Mouse (Mus musculus) skeletal muscle tissue, adult 2 months (tissue): ENCODE results near the gene Raph1.
"Not testable (repeated sequence)": the region's sequence is repeated elsewhere in the genome, so short reads cannot be mapped to it uniquely, and the experiment has no call there.

Source experiments
- DNase-seq: peaks from one replicate; pipeline ENCODE4 v3.0.0-alpha.2; 2012; ENCODE audit warnings: low read depth, low spot score

Raph1 gene

DNA sequence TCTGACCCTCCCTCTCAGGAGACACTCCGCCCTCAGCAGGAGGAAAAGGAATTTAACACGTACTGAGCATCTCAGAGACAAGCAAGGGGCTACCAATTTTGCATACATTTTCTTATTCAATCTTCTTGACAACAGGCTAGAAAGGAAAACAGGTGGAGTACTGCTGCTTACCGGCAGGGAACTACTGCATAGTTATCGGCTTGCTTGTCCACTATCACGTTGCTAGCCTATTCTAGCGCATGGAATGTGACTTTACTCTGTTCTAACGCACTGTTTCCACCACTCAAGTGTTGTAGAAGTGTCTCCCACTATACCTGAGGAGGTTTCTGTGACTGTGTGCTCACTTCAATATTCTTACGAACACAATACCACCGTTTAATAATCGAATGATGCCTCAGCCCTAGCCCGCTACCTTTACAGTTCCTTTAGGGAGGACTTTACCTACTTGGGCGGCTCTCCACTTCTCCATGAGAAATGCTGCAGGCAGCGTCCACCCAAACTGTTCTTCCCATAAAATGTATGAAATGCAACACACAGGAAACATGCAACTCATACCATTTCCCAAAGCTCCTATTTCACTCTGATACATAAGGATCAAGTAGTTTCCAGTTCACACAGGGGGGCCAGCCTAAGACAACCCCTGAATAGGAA is 1.5 kb downstream of the Raph1 start:
- DNase-seq, result no peak

DNA sequence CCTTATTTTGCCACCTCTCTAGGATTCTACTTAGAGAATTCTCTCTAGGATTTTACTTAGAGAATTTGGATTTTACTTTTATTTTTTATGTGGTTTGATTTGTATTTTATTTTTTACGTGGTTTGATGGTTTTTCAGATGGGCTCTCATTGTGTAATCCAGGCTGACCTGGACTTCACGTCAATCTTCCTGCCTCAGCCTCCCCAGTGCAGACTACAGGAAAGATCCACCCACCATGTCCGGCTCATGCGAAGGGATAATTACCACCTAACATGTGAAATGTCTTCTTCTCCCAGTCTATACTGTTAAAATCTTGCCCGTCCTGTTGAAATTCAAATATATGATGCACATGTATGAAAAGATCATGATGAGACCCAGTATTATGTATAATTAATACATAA is 2.2 kb downstream of the Raph1 start:
- no peak for DNase-seq

- DNase-seq, result no peak
These were observed 3.9 kb downstream of the Raph1 start for GRCm38 (mm10) chr1:60563021-60563420.

GRCm38 (mm10) chr1:60543681-60544080 is 23.2 kb downstream of the Raph1 start:
- no peak for DNase-seq

DNA sequence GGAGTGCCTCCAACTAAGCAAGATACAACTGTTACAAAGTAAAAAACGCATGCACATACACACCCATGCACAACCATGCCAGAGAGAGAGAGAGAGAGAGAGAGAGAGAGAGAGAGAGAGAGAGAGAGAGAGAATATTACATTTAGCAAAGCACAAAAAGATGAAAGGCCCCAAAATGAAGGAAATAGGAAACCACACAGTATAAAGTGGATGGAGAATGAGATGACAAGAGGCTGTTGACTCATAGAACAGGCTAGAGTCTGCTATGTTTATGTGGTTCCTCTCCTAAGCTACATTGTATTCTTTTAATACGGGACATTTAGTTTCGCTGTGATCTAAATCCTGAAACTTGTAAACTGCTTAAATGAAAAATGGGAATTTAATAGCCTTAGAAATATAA is 27.6 kb downstream of the Raph1 start:
- no peak for DNase-seq

- DNase-seq, result peak; percentile 4
These were observed 32.0 kb downstream of the Raph1 start for GRCm38 (mm10) chr1:60534932-60535331.

DNA sequence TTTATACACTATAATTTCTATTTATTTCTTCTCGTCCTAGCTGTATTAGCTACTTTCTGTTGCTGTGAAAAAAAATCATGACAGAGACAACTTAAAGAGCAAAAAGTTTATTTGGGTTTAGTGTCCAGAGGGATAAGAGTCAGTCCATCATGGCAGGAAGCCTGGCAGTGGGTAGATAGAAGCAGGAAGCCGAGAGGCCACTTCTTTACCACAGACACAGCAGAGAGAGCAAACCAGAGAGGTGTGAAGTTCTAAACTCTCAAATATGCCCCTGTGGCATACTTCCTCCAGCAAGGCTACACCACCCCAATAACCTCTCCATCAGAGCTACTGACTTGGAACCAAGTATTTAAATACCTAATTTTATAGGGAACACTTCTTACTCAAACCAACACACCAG is 36.3 kb downstream of the Raph1 start:
- no peak for DNase-seq

GRCm38 (mm10) chr1:60530107-60530506 is 36.8 kb downstream of the Raph1 start:
- DNase-seq, result no peak

GRCm38 (mm10) chr1:60510584-60510983 is 56.3 kb downstream of the Raph1 start:
- no peak for DNase-seq

- no peak for DNase-seq
These were observed 63.4 kb downstream of the Raph1 start for GRCm38 (mm10) chr1:60503456-60503855.

DNA sequence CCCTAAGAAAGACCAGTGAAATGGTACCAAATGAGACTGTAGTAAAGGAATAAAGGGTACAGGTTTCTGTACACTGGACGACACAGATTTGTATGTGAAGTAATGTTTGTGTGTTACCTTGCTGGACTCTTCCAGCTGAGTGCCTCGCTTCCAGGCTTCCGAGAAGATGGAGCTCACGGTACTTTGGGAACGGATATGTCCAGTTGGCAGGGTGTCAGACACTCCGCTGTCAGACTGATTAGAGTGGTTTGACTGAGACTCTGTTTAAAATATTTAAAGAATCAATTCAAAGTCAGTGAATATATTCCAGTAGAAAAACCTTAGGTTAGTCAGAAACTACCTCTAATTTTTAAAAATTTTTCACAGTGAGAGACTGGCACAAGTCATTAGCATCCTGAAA is 73.5 kb downstream of the Raph1 start:
- DNase-seq, result no peak

DNA sequence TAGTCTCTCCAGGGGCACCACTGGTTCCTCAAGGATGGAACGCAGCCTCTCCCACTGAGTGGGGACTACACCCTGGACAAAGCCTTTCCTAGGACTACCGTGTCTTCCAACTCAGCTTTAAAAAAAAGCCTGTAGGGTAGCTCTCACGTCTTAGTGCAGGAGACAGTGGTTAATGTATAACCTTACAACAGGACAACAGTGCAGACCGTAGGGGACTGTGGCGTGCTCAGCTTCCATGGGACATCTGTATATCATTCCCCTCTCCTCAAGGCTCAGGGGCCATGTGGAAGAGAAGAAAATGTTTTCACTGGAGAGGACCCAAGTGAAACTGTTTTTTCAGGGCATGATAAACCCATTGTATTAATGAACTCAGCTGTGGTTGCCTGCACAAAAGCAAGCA is 74.5 kb downstream of the Raph1 start:
- no peak for DNase-seq

GRCm38 (mm10) chr1:60490510-60490909 is 76.4 kb downstream of the Raph1 start:
- peak; percentile 40 for DNase-seq

DNA sequence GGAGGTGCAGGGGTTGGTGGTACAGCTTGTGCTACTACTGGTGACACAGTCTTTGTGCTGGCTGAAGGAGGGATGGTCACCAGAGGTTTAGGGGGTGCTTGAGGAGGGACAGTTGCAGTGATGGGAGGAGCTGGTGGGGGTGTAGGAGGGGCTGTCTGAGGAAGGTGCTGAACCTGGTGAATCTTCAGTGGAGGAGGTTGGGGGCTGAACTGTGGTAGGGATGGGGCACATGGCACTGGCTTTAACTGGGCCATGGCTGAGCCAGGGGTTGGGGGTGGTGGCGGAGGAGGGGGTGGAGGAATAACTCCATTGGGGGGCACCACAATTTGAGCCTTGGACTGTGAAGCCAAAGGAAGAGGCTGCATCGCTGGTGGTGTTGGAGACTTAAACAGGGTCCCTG is 77.2 kb downstream of the Raph1 start:
- no peak for DNase-seq

GRCm38 (mm10) chr1:60488635-60489034 is 78.3 kb downstream of the Raph1 start:
- no peak for DNase-seq

DNA sequence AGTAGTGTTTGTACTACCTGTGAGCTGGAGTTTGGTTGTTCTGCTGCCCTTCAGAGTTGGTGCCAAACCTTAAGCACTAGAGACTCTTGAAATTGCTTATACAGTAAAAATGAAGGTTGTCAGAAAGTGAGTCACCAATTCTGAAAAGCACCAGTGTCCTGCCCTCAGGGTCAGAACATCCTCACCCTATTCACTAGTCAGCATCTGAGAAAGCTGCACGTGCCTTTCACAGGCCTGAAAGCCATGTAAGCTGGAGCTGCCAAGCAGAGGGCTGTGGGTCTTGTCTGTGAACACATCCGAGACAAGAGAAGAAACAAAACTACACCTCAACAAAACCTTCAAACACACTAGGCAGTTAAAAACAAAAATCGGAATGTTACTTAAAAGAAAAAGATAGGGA is 81.3 kb downstream of the Raph1 start:
- no peak for DNase-seq

- no peak for DNase-seq
These were observed 84.0 kb downstream of the Raph1 start for GRCm38 (mm10) chr1:60482881-60483280.

DNA sequence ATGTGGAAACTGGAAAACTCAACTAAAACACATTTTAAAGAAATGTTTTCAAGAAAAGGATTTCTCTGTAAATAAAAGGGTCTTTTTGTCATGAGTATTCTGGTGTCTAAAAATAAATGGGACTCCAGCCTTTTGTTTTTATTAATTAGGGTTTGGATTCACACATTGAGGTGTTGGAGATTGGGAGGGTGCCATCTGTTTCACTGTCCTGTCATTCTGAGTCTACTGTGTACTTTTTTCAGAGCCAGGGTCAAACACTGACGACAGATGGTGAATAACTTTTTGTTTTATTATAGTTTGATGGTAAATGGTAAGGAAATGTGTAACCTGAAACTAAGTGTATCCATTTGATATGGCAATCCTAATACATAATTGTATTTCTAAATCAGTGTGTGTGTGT is 85.3 kb downstream of the Raph1 start:
- DNase-seq, result no peak

DNA sequence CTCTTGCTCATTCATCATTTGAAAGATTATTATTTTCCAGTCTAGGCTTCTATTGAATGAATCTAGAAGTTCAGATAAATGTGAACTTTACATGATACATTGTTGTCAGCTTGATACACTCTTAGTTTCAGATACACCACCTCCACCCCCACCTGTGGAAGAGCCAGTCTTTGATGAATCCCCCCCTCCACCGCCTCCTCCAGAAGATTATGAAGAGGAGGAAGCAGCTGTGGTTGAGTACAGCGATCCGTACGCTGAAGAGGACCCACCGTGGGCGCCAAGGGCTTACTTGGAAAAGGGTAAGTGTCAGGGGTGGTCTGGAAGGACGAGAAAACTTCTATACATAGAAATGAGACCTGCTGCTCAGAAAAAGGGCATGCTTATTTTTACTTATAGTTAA is 96.4 kb downstream of the Raph1 start:
- DNase-seq, result no peak

- peak; percentile 52 for DNase-seq
These were observed 97.4 kb downstream of the Raph1 start for GRCm38 (mm10) chr1:60469491-60469890.

DNA sequence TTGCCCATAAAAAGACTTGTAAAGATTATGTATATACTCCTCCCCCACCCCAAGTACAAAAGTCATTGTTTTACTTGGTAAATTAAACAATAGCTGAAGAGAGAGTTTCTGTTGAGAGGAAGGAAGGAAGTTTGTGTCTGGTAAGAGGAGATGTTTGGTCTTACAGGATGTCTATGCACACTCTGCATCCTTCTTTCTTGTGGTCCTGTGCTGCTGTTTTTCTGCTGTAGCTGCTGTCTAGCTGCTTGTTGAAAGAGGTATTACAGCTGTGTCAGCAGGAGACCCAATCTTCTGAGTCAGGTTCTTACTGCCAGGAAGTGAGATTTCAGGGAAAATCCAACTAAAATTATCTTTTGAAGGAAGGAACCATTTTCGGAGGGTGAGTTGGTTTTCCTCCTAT is 106.3 kb downstream of the Raph1 start:
- no peak for DNase-seq

DNA sequence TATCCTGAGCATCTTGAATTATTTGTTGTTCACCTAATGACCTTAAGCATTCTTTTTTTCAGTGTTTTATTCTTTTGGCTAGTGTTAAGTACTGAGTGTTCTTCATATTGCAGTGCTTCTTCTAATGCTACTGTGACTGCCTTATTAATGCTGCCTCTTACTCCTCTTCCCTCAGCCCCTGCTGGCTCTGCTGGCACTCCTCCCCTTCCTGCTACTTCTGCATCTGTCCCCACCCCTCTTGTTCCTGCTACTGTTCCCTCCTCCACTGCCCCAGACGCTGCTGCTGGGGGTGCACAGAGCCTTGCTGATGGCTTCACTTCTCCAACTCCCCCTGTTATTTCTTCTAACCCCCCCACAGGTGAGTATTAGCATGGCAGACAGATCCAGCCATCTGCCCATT is 117.0 kb downstream of the Raph1 start:
- no peak for DNase-seq

DNA sequence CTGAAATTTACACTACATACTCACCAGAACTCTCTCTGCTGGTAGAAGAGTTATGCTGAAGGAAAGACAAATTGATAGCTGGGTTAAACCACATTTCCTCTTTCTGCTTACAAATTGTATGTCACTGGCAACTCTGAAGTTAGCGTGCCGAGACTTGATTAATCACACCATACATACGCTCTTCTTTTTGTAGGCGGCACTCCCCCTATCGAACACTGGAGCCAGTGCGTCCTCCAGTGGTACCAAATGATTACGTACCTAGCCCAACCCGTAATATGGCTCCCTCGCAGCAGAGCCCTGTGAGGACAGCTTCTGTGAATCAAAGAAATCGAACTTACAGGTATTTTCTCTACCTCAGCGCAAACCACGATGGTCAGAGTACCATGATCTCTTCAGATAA is 119.8 kb downstream of the Raph1 start:
- no peak for DNase-seq

- not testable (repeated sequence) for DNase-seq
These were observed 125.5 kb downstream of the Raph1 start for GRCm38 (mm10) chr1:60441438-60441837.
